Mouse (Mus musculus) CH12.LX (cell line): ENCODE results near the gene Gabra2. TPM values are rescaled to one million over a fixed set of nuclear protein-coding genes. Genes with fewer than 3 reads are reported as not detected.

ENCODE experiments used
- DNase-seq: peaks from one replicate; pipeline ENCODE4 v3.0.0-alpha.2; 2013; ENCODE audit errors: extremely low read depth
- H3K27ac ChIP-seq: 2 replicates; pipeline ENCODE4 v1.5.1; 2012; ENCODE audit warnings: low read depth, mild to moderate bottlenecking, control low read depth, moderate library complexity; ENCODE audit not compliant: insufficient read depth
- H3K27me3 ChIP-seq: replicated peaks from 2 replicates; pipeline ENCODE3; 2012; ENCODE audit warnings: inconsistent platforms
- H3K36me3 ChIP-seq, 2 experiments: replicated peaks in 1 of 2; 2 replicates each; pipeline versions ENCODE3 to v1.6.1; 2012; ENCODE audit warnings: inconsistent platforms in 1 of 2, low read length in 1 of 2, mild to moderate bottlenecking in 1 of 2, mixed read lengths in 1 of 2, moderate library complexity in 1 of 2; ENCODE audit not compliant: control insufficient read depth in 1 of 2, insufficient read depth in 1 of 2
- H3K4me1 ChIP-seq, 2 experiments: 2 replicates each; pipeline ENCODE4 v1.6.1; 2012; ENCODE audit warnings: inconsistent platforms in 1 of 2, moderate library complexity in 1 of 2; ENCODE audit not compliant: insufficient read depth in 2 of 2, control insufficient read depth in 1 of 2
- H3K4me2 ChIP-seq: 2 replicates; pipeline ENCODE4 v1.6.1; 2012; ENCODE audit warnings: low read depth, mild to moderate bottlenecking, control low read depth; ENCODE audit not compliant: poor library complexity, insufficient read depth, severe bottlenecking
- H3K4me3 ChIP-seq, 3 experiments: fragments of 150-350 bp in 1 of 3; sonication (generic) in 1 of 3; replicated peaks in 1 of 3; 2 replicates each; pipeline versions ENCODE3 to v1.5.1; 2011 to 2012; ENCODE audit warnings: low read depth in 2 of 3, low read length in 2 of 3, mild to moderate bottlenecking in 2 of 3, moderate library complexity in 2 of 3, control low read depth in 1 of 3, improper control_type of control experiment in 1 of 3, inconsistent platforms in 1 of 3, mixed read lengths in 1 of 3; ENCODE audit not compliant: poor library complexity in 1 of 3
- H3K79me2 ChIP-seq: replicated peaks from 2 replicates; pipeline ENCODE4 v1.6.1; 2012; ENCODE audit warnings: mild to moderate bottlenecking, moderate library complexity; ENCODE audit not compliant: control insufficient read depth, poor library complexity, insufficient read depth, severe bottlenecking; ENCODE audit errors: extremely low read depth
- H3K9ac ChIP-seq: 2 replicates; pipeline ENCODE4 v1.6.1; 2012; ENCODE audit warnings: low read depth, mild to moderate bottlenecking, control low read depth, moderate library complexity; ENCODE audit not compliant: insufficient read depth
- H3K9me3 ChIP-seq: replicated peaks from 2 replicates; pipeline ENCODE3; 2012; ENCODE audit warnings: low read length, inconsistent platforms, mixed read lengths
- CHD2 ChIP-seq: IDR thresholded peaks from 2 replicates; pipeline ENCODE4 v1.6.1; 2011; ENCODE audit warnings: low read length, improper control_type of control experiment
- E2F4 ChIP-seq: IDR thresholded peaks from 2 replicates; pipeline ENCODE4 v1.6.1; 2011; ENCODE audit warnings: low read depth, low read length, improper control_type of control experiment; ENCODE audit not compliant: insufficient replicate concordance
- ELF1 ChIP-seq: IDR thresholded peaks from 2 replicates; pipeline ENCODE4 v1.6.1; 2014; ENCODE audit warnings: low read depth, mild to moderate bottlenecking, inconsistent platforms, low read length, improper control_type of control experiment
- EP300 ChIP-seq: IDR thresholded peaks from 2 replicates; pipeline ENCODE4 v1.6.1; 2011; ENCODE audit warnings: low read length, improper control_type of control experiment
- GABPA ChIP-seq: IDR thresholded peaks from 2 replicates; pipeline ENCODE4 v1.6.1; 2012; ENCODE audit warnings: low read depth, low read length, improper control_type of control experiment, inconsistent platforms; ENCODE audit not compliant: insufficient replicate concordance
- HCFC1 ChIP-seq: IDR thresholded peaks from 2 replicates; pipeline ENCODE4 v1.6.1; 2012; ENCODE audit warnings: low read depth, mild to moderate bottlenecking, inconsistent platforms, low read length, improper control_type of control experiment
- IRF4 ChIP-seq: IDR thresholded peaks from 2 replicates; pipeline ENCODE4 v1.6.1; 2014; ENCODE audit warnings: low read depth, mild to moderate bottlenecking, inconsistent platforms, low read length, improper control_type of control experiment
- JUN ChIP-seq: IDR thresholded peaks from 2 replicates; pipeline ENCODE4 v1.6.1; 2011; ENCODE audit warnings: low read depth, mild to moderate bottlenecking, low read length, improper control_type of control experiment, moderate library complexity; ENCODE audit not compliant: insufficient read depth
- JUND ChIP-seq: conservative IDR thresholded peaks from 2 replicates; pipeline ENCODE4 v1.6.1; 2011; ENCODE audit warnings: low read depth, low read length, improper control_type of control experiment
- MAFK ChIP-seq: IDR thresholded peaks from 2 replicates; pipeline ENCODE4 v1.6.1; 2011; ENCODE audit warnings: low read length, improper control_type of control experiment; ENCODE audit not compliant: insufficient replicate concordance
- MAZ ChIP-seq: IDR thresholded peaks from 2 replicates; pipeline ENCODE4 v1.6.1; 2012; ENCODE audit warnings: low read depth, mild to moderate bottlenecking, inconsistent platforms, low read length, improper control_type of control experiment, moderate library complexity
- MEF2A ChIP-seq: IDR thresholded peaks from 2 replicates; pipeline ENCODE4 v1.6.1; 2014; ENCODE audit warnings: low read depth, mild to moderate bottlenecking, inconsistent platforms, low read length, improper control_type of control experiment, borderline replicate concordance
- MXI1 ChIP-seq: IDR thresholded peaks from 2 replicates; pipeline ENCODE4 v1.6.1; 2011; ENCODE audit warnings: mild to moderate bottlenecking, low read depth, low read length, improper control_type of control experiment
- MYC ChIP-seq: IDR thresholded peaks from 2 replicates; pipeline ENCODE4 v1.6.1; 2011; ENCODE audit warnings: low read depth, mild to moderate bottlenecking, improper control_type of control experiment, low read length
- NRF1 ChIP-seq: IDR thresholded peaks from 2 replicates; pipeline ENCODE4 v1.6.1; 2014; ENCODE audit warnings: low read depth, mild to moderate bottlenecking, inconsistent platforms, low read length, improper control_type of control experiment, moderate library complexity
- PAX5 ChIP-seq: IDR thresholded peaks from 2 replicates; pipeline ENCODE4 v1.6.1; 2012; ENCODE audit warnings: low read length, inconsistent platforms, mixed read lengths
- RAD21 ChIP-seq: IDR thresholded peaks from 2 replicates; pipeline ENCODE4 v1.6.1; 2011; ENCODE audit warnings: low read depth, mild to moderate bottlenecking, low read length, improper control_type of control experiment, moderate library complexity
- SIN3A ChIP-seq: IDR thresholded peaks from 2 replicates; pipeline ENCODE4 v1.6.1; 2012; ENCODE audit warnings: low read length, improper control_type of control experiment, inconsistent platforms
- SMC3 ChIP-seq: IDR thresholded peaks from 2 replicates; pipeline ENCODE4 v1.6.1; 2011; ENCODE audit warnings: low read depth, low read length, improper control_type of control experiment
- TBP ChIP-seq: conservative IDR thresholded peaks from 2 replicates; pipeline ENCODE4 v1.6.1; 2011; ENCODE audit warnings: low read depth, low read length, improper control_type of control experiment
- USF2 ChIP-seq: conservative IDR thresholded peaks from 2 replicates; pipeline ENCODE4 v1.6.1; 2011; ENCODE audit warnings: low read depth, low read length, improper control_type of control experiment
- ZKSCAN1 ChIP-seq: IDR thresholded peaks from 2 replicates; pipeline ENCODE4 v1.6.1; 2012; ENCODE audit warnings: low read depth, inconsistent platforms, low read length, improper control_type of control experiment, borderline replicate concordance
- ZMIZ1 ChIP-seq: IDR thresholded peaks from 2 replicates; pipeline ENCODE4 v1.6.1; 2012; ENCODE audit warnings: low read depth, mild to moderate bottlenecking, inconsistent platforms, low read length, improper control_type of control experiment
- ZNF384 ChIP-seq: IDR thresholded peaks from 2 replicates; pipeline ENCODE4 v1.6.1; 2012; ENCODE audit warnings: low read depth, low read length, improper control_type of control experiment, inconsistent platforms
- dilution Hi-C: fragments of 300-500 bp; cut with MboI; formaldehyde crosslinking; loops from 2 replicates; pipeline ENCODE4 v1.14.3; 2020; ENCODE audit warnings: low sequenced_read_pairs; ENCODE audit not compliant: extremely low pct_unique_long_range_greater_than_20kb, extremely low pct_ligation_motif_present
- in situ Hi-C: fragments of 300-500 bp; cut with MboI; formaldehyde crosslinking; loops from 3 replicates; pipeline ENCODE4 v1.14.3; 2019; ENCODE audit warnings: low sequenced_read_pairs, low pct_ligation_motif_present, low pct_unique_long_range_greater_than_20kb, mixed read lengths
- polyA plus RNA-seq: library from polyadenylated mRNA; unstranded; fragments of >175 nt; gene quantifications from 2 replicates; pipeline ENCODE4 v1.2.1, GENCODE M21; 2012; ENCODE audit warnings: low read depth; ENCODE audit not compliant: insufficient read length
- total RNA-seq, 2 experiments: library from RNA; depleted of rRNA; stranded (reverse); fragments of 300-350 nt in 1 of 2; fragments of >200 nt in 1 of 2; gene quantifications; 2 replicates each; pipeline ENCODE4 v1.2.3; 2012 to 2014

The Gabra2 gene
- total and polyA plus RNA-seq, 3 experiments, result not detected

DNA sequence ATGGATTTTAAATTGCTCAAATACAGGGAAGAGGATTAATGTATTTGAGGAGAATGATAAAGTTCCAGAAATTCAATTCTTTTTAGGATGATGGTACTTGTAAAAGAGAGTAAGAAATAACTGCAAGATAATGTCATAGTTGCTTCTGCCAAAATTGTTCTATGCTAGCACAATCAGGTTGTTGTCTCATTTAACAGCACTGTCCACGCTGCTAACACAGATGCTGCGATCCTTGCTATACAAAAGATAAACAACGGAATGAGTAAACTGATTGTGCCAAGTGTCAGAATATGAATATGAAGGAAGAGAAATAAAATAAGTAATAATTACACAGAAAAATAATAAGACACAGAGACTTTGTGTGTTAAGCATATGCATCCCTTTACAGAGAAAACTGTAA, 84.9 kb downstream of the Gabra2 start:
- H3K4me3 ChIP-seq, result no peak overlapping the region
- no peak overlapping the region for H3K27ac ChIP-seq
- in situ Hi-C loops (no loop called here), dilution Hi-C loops (no loop called here)
- H3K4me1 ChIP-seq, result no peaks in the 10 kb centered on the region
- H3K9ac ChIP-seq, result no peak overlapping the region
- no peak for TF ChIP-seq JUND
- no peak for TF ChIP-seq MXI1
- TF ChIP-seq MYC, result no peak
- no peak for TF ChIP-seq SMC3
- no peak for TF ChIP-seq MEF2A
- TF ChIP-seq EP300, result no peak
- TF ChIP-seq SIN3A, result no peak
- TF ChIP-seq JUN, result no peak
- TF ChIP-seq ZNF384, result no peak
- no peak for TF ChIP-seq ZKSCAN1
- no peak for TF ChIP-seq TBP
- no peak for TF ChIP-seq ELF1
- no peak for TF ChIP-seq PAX5
- no peak overlapping the region for H3K4me2 ChIP-seq
- no peaks in the 10 kb centered on the region for H3K27me3 ChIP-seq
- H3K36me3 ChIP-seq, result no peaks in the 10 kb centered on the region
- peaks cover 14% of the 10 kb centered on the region for H3K9me3 ChIP-seq
- H3K79me2 ChIP-seq, result no peaks in the 10 kb centered on the region
- no peak for DNase-seq

GRCm38 (mm10) chr5:70995617-70996325, 99.9 kb downstream of the Gabra2 start:
- Histone ChIP-seq H3K9me3 (peaks cover 30% of the 10 kb centered on the region), H3K4me1 (no peaks in the 10 kb centered on the region), H3K79me2 (no peaks in the 10 kb centered on the region), H3K4me2 (no peak overlapping the region), H3K9ac (no peak overlapping the region), H3K4me3 (no peak overlapping the region), H3K27ac (no peak overlapping the region), H3K27me3 (no peaks in the 10 kb centered on the region)
- in situ Hi-C loops (no loop called here), dilution Hi-C loops (no loop called here)
- TF ChIP-seq ZMIZ1, result no peak
- no peak for TF ChIP-seq MAZ
- no peak for TF ChIP-seq E2F4
- TF ChIP-seq ELF1, result no peak
- no peak for TF ChIP-seq USF2
- no peak for TF ChIP-seq IRF4
- TF ChIP-seq NRF1, result no peak
- TF ChIP-seq GABPA, result no peak
- TF ChIP-seq CHD2, result no peak
- TF ChIP-seq MAFK, result no peak
- TF ChIP-seq HCFC1, result no peak
- TF ChIP-seq RAD21, result no peak
- TF ChIP-seq, all 38 proteins: peak for 0
- DNase-seq, result no peak
- no peaks in the 10 kb centered on the region for H3K36me3 ChIP-seq
